Mouse (Mus musculus) cerebellum, adult 2 months (tissue): ENCODE measurements around the gene Ndufa10.

Experiments used
- CTCF ChIP-seq: fragments of 200-500 bp; IDR thresholded peaks from 2 replicates; pipeline ENCODE4 v1.5.1; 2011; ENCODE audit warnings: low read depth, mild to moderate bottlenecking, control low read depth, low read length, moderate library complexity, borderline replicate concordance; ENCODE audit not compliant: insufficient read depth
- POLR2A ChIP-seq: fragments of 200-500 bp; IDR thresholded peaks from 2 replicates; pipeline ENCODE4 v1.6.1; 2011; ENCODE audit warnings: low read length, control low read depth, borderline replicate concordance; ENCODE audit not compliant: insufficient read depth

DNA sequence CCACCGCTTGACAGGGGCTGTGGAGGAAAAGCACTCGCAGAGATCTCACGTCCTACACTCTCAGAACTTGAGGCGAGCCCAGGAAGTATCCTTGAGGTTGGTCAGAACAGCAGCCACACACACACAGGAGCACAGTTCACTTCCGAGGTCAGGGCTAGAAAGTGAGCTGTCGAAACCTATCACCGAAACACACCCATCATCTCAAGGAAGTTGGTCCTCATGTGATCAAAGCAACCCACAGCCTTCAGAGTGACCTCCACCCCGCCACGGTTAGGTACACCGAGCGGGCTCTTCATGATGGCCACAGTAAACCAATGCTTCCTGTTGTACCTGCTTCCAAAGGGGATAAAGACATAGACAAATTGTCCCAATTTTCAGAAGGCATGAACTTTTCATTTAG is 41.7 kb upstream of the Ndufa10 start:
- TF ChIP-seq POLR2A (no peak), CTCF (no peak)
